Mouse (Mus musculus) spleen, adult 18-20 months (tissue): ENCODE data around the gene Adi1.
A peak's percentile ranks its signal among the peaks of the same experiment; 100 is the strongest.

Experiments
- DNase-seq, 2 experiments: peaks; one replicate each; pipeline ENCODE4 v3.0.0; 2022; ENCODE audit warnings: mixed read lengths in 2 of 2

The Adi1 gene

DNA sequence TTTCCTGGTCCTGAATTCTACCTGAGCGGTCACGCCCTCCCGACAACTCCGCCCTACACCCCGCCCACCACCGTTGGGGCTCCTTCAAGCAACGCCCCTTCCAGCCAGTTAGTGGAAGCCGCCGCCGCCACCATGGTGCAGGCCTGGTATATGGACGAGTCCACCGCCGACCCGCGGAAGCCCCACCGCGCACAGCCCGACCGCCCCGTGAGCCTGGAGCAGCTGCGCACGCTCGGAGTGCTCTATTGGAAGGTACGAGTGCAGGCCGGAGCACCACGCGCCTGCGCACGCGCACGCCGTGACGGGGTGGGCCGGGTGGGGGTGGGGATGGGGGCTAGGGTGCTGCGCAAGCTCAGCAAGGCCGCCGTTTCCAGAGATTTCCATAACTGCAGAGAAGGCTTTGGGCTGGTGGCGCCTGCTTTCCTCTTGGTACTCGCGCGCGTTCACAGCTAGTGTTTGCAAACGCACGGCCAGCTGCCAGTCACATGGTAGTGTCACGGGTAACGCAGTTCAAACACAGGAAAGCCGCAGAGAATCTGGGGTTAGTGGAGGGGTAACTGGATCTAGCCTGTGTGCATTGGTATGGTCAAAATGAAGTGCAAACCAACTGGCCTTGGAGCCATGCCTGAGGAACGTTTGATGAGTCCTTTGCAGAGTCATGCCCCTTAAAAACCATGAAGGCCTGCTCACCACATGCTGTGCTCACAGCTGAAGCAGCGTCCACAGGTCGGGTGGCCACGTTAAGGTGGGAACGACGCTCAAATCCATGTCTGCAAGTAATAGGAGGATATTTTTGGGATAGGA is at the start of gene Adi1:
Adi1 (plus strand) TSS at position 111 of the 804 bp plus-strand sequence.
- DNase-seq: peak; percentile 68 to 83

DNA sequence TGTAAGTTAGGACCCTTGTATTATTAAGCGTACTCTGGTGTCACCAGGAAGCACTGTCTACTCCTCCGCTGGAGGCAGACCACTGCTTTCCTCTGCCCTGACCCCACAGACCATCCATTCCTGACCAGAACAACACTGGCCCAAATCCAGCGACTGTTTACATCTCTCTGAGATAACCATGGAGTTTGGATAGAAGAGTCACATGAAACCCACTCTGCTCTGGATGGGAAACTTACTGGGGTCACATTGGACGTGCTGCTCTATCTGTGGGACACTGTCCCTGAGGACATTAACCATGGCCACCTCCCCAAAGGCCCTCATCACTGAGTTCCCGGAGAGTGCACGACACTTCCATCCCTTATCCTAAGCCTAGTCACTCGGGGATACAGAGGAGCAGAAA is 49.6 kb upstream of the Adi1 start:
- DNase-seq: no peak

DNA sequence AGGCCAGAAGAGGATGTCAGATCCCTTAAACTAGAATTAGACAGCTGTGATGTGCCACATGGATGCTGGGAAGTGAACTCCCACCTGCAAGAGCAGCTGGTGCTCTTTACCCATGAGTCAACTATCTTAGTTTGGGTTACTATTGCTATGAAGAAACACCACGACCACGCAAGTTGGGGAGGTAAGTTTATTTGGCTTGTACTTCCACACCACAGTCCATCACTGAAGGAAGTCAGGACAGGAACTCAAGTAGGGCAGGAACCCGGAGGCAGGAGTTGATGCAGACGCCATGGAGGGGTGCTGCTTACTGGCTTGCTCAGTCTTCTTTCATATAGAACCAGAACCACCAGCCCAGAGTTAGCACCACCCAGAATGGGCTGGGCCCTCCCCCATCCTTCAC is 47.9 kb upstream of the Adi1 start:
- no peak for DNase-seq

DNA sequence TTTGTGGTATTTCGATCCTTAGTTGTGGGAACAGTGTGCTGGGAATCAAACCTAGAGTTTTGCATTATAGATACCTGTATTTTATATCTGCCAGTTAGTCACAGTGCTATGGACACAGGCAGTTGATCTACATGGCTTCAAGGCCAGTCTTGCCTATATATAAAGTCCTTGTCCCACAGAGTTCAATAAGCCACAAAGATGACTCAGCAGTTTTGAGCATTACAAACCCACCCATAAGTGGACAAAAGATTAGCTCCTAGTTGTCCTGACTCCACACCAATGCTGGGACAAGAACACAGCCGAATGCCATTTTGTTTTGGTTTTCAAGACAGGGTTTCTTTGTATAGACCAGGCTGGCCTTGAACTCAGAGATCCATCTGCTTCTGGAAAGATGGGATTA is 46.6 kb upstream of the Adi1 start:
- no peak for DNase-seq

DNA sequence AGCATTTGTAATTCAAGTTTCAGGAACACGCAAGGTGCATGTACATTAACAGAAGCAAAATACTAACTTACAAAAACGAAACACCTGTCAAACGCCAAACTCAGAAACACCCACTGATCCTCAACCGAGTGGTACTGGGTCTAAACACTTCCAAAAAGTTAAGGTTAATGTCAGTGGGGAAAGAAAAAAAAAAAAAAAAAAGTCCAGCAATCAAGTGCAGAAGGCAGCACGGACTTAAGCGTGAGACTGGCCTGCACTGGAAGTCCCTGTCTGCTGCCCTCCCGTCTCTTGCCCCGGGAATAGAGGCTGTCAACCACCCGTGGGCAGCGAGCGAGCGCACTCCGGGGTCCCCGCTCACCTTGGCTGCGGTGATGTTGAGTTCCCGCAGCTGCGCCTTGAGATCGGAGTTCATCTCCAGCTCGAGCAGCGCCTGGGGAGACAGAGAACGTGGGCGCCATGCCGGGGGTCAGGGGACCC is 39.9 kb upstream of the Adi1 start:
- no peak for DNase-seq

DNA sequence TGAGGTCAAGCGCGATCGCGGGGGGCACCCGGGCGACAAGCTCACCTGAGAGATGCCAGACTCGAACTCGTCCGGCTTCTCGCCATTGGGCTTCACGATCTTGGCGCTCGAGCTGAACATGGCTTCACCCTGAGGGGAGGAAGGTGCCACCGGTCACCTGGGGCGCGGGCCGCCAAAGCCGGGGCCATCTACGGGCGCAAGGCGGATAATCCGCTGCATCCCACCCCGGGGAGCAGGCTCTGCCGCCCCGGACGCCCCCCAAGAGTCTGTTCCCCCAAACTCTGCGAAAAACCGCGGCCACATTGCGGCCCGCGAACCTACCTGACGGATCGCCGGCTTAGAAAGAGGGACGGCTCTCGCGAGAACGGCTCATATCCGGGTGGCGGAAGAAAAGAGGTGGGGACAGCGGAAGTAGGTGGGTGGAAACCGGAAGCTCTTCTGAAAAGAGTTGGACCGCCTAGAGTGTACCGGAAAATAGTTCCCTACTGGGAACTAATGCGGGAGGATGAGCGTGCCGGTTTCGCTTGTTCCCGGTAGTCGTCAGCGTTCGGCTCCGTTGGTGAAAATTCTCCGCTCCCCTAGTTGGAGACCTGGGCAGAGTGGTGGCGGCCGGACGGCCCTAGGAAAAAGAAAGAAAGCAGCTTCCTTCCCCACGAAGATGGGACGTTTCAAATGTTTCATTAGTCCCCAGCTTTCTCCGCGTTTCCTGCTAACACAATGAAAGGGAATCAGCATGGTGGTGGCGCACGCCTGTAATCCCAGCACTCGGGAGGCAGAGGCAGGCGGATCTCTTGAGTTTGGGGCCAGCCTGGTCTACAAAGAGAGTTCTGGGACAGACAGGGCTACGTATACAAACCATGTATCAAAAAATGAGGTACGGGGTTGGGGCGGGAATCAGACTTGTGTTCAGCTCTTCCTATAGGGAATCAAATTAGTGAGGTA is 39.2 kb upstream of the Adi1 start, which contains the start of gene Rps7:
Rps7 (minus strand) TSS at position 419 of the 942 bp plus-strand sequence.
- DNase-seq: peak; percentile 85 to 90

DNA sequence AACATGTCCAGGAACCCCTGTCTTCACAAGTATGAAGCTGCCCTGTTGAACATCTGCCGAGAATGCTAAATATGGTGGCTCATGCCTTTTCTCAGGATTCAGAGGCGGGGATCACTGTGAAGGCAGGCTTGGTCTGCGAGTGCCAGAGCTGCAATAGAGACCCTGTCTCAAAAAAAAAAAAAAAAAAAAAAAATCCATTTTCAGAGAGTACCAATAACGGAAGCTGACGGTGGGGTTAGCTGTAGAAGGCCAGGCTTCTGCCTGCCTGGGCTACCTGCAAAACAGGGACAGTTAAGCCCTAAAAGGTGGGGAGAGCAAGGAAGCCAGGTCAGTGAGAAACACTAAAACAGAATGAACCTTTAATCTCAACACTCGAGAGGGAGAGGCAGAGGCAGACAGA is 38.5 kb upstream of the Adi1 start:
- no peak for DNase-seq

DNA sequence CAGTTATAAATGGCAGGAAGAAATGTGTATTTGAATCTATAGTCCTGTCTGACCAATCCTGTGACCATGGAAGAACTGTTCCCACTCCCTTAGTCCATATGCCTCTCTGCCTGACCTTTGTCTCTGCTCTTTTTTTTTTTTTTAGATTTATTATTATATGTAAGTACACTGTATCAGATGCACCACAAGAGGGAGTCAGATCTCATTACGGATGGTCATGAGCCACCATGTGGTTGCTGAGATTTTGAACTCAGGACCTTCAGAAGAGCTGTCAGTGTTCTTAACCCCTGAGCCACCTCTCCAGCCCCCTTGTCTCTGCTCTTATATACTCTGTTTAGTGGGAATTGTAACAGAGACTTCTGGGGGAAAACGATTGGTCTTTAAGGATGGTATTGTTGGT is 36.3 kb upstream of the Adi1 start:
- no peak for DNase-seq

DNA sequence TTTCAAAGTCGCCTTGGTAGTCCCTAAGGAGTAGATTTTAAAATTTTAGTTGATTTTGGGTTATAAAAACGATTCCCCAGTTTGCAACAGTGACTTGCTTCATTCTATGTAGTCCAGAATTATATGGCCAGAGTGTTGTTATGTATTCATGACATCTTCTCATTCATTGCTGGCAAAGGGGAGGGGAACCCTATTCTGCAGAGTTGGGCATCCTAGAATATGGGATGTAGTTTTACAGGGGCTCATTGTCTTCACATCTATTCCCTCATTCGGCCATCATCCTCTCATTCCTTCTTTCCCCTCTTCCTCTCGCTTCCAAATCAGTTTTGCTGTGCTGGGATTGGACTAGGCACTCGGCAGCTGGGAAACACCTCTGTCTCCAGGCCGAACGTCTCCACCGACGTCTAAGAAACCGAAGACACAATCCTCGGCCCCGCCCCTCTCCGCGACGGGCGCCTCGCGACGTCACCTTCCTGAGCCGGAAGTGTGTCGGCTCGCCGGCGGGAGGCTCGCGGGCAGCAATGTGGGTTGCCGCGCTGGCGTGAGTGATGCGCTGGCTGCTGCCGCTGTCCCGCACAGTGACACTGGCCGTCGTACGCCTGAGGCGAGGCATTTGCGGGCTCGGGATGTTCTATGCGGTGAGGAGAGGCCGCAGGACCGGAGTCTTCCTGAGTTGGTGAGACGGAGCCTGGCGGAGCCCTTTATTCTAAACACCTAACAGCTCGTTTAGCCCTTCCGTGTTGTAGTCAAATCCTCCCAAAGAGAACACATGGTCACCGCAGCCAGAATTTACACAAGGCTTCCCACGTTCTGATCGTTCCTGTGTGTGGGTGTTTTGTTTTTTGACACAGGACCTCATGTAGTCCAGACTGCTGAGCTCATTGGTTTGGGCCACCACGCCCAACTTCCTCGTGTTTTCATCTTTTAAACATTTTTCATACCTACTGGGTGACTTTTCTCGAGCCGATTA is 25.6 kb upstream of the Adi1 start, which contains the start of gene Rnaseh1:
Rnaseh1 (plus strand) TSS at position 462 of the 970 bp plus-strand sequence.
- DNase-seq: peak; percentile 78 to 91

DNA sequence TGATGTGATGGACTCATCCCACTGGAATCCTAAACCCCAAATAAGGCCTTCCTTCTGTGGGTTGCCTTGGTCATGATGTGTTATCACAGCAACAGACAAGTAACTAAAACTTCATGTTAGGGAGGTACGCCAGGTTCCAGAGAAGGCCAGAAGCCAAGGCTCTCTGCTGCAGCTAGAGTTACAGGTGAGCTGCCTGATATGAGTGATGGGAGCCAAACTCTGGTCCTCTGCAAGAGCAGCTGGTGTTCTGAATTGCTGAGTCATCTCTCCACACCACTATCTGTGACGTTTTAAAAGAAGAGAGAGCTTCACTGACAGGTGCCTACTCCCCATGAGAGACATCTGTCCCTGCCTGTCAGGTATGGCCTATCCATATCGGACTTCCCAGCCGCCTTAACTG is 12.4 kb upstream of the Adi1 start:
- no peak for DNase-seq

DNA sequence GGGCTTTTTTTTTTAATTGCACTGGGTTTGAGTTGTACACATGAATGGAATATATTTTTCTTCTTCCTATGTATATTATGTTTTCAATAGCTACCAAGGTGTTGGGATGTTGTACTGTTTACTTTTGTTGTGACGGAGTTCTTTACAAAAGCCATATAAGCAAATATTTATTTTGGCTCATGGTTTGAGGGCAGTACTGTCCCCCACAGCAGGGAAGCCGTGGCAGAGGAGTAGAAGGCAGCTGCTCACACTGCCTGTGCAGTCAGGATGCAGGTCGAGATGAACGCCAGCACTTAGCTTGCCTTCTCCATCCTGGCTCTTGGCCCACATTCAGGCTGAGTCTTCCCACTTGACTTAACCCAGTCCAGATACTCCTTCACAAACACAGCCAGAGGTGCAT is 8.3 kb upstream of the Adi1 start:
- no peak for DNase-seq

DNA sequence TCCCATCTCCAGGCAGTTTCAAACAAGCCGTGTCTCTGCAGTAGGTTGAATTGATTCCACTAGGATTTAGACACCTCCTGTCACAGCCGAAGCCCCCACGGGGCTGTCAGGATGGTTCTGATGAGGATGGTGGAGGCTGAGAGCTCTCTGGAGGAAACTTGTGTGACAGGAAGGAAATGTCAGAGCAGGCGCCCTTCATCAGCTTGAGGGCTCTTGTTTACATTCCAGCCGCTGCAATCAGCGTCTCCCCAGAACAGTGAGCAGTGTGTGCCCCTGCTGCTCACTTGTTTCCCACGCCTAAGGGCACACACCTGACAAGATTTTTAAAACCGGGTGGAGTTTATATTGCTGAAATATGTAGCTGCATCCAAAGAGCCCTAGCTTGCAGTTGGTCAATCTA is 7.7 kb upstream of the Adi1 start:
- no peak for DNase-seq

DNA sequence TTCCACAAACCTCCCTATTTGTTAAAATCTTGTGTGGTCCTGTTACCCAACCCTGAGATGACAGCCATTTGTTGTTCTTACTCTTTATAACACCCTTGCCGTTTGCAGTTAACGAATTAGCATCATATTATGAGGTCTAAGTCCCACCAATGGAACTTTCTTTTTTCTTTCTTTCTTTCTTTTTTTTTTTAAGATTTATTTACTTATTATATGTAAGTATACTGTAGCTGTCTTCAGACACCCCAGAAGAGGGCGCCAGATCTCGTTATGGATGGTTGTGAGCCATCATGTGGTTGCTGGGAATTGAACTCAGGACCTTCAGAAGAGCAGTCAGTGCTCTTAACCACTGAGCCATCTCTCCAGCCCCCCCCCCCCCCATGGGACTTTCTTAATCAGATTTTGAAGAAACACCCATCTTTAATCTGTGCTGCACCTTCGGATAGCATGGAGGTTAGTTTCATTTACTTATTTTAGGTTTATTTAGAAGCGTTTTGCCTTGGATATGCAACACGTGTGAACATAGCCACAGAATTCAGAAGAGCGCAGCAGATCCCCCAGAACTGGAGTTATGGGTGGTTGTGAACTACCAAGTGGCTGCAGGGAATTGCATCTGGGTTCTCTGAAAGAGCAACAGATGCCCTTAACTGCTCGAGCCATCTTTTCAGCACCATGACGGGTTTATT is 852 bp upstream of the Adi1 start:
- DNase-seq: no peak

DNA sequence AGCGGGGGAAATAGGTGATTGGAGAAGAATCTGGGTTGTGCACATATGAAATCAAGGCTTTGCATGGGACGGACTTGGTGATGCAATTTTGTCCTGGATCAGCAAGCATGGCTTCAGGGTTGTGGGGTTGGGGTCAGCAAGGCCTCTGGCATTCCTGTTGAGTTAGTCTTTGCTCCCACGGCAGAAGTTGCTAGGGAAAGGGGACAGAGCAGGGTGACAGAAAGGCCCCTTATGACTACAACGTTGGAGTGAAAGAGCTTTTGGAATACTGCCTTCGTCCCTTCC is 836 bp downstream of the Adi1 start:
- DNase-seq: no peak

DNA sequence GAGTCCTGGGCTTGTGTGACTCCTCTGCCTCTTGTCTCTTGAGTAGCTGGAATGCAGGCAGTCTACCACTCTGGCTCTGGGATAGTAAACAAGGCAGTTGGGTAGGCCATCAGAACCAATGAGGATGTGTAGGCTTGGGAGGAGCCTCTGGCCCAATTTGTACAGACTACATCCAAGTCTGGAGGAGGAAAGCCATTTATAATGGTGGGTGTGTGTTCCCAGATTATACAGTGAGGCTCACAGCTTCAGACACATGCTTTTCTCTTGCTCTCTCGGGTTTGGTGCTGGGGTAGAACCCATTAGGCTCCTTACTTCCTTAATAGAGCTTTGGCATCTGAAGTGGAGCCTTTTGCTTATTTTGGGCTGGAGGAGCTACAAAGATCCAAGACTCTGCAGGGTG is 9.6 kb downstream of the Adi1 start:
- DNase-seq: no peak

DNA sequence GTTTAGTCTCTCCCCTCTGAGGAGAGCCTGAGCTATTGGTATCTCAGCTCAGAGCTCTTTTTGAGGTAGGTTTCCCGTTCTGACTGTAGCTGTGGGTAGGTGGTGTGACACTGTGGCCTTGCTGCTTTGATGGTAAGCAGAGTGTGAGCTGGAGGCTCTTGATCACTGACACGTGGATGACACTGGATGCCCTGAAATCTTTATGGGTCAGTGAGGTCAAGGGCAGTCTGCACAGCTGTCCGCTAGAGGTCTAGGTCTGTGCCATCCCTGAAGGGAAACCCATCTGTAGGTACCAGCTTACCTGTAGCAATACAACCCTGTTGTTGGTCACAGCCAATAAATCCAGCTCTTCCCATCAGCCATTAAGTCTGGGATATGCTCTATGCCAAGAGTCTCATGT is 10.7 kb downstream of the Adi1 start:
- DNase-seq: no peak

DNA sequence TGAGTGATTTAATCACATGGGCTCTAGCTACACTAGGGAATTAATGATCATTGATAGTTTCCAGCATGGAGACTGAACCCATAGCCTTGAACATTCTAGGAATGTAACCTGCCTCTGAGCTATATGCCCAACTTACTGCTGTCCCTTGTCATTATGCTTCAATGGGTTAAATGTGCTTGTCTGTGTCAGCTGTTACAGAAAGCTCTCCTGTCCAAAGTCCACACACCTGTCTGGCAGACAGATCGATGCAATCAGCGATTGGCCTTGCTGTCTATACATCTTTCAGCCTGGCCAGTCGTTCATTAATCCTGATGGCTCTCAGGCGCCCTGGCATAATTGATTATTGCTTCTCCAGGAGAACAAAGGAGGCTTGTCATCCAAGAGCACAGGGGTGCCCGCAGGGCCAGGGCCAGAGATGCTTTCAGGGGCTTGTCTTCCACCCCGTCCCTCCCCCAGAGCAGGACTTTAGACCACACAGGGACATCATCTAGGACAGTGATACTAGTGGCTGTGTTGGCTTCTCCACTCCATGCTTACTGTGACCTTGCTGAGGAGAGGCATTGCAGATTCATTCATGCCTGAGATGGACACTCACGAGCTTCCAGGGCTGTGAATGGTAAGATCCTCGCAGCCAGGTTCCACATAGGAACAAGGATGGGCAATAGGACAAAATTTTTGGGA is 11.3 kb downstream of the Adi1 start:
- no peak for DNase-seq

DNA sequence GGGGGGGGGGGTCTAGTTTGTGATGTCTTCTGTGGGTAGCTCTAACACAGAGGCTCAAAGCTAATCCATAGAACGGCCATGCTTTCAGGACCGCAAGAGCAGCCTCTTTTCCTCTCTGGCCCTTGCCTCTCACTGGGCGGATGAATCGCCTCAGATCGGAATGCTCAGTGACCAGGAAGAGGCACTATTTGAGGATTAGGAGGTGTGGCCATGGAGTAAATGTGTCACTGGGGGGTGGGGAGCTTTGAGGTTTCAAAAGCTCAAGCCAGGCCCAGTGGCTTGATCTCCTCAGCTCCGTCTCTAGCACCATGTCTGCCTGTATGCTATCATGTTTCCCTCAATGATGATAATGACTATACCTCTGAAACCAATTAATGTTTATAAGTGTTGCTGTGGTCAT is 14.0 kb downstream of the Adi1 start:
- DNase-seq: no peak

DNA sequence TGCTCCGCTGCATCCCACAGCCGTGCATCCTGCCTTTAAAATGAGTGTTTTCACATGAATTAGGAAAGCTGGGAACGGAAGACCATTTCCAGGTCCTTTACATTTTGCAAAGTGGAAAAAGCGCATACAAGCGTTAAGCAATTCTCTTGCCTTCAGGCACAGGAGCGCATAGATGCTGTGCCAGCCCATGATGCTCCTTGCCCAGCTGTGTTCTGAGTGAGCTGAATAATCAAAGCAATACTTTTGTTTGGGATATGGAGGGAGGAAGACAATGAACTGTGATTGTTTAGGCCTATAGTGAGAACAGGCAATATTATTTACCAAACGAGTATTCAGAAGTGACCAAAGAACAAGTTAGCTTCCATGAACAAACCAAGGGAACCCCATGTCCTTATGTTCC is 15.7 kb downstream of the Adi1 start:
- no peak for DNase-seq

DNA sequence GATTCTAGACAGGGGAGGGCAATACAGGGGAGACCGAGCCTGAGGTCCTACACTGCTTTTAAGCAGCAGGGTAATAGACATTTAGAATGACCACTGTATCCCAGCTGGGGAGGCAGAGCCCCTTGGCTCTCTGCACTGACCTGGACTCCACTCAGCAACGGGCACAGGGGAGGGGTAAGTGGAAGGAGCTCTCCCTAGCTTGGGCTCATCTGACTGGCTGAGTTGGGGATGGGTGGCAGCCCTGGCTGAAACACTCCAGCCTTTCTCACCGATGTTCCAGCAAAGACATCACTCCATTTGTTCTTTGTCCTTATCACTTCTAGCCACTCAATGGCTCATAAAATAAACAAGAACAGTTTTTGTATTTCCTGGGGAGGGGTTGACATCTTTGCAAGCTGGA is 18.7 kb downstream of the Adi1 start:
- DNase-seq: no peak

DNA sequence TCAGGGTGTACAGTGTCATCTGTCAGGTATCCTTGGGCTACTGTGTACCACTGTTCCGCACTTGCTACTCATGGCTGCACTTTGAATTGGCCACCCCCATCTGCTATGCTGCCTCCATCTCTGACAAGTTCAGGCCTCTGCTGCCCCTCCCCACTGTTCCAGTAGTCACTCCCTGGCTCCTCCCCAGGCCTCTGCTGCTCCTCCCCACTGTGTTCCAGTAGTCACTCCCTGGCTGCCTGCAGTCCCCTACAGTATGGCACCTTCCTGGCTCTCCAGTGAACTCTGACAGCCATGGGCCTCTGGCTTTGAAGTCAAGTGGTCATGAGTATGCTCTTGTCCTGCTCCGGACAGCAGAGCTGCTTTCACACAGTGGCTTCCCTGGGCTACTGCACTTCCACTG is 19.2 kb downstream of the Adi1 start:
- no peak for DNase-seq

DNA sequence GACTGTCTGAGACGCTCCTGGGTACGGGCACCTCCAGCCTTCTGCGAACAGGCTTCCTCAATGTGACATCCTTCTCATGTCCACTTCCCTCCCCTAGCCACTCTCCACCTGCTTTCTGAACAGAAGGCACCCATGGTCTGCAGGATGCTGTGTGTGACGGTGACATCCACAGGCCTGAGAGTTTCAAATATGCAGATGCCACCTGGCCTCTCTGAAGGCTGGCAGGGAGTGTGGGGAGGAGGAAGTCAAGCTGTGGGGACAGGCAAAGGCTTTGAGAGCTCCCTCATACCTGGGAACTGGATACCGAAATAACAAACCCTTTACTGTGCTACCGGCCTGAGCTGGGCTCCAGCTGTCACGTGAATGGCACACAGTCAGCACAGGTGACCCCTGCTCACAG is 19.7 kb downstream of the Adi1 start:
- no peak for DNase-seq
